Mouse (Mus musculus): ENCODE measurements around the gene Ttc21a.

DNA sequence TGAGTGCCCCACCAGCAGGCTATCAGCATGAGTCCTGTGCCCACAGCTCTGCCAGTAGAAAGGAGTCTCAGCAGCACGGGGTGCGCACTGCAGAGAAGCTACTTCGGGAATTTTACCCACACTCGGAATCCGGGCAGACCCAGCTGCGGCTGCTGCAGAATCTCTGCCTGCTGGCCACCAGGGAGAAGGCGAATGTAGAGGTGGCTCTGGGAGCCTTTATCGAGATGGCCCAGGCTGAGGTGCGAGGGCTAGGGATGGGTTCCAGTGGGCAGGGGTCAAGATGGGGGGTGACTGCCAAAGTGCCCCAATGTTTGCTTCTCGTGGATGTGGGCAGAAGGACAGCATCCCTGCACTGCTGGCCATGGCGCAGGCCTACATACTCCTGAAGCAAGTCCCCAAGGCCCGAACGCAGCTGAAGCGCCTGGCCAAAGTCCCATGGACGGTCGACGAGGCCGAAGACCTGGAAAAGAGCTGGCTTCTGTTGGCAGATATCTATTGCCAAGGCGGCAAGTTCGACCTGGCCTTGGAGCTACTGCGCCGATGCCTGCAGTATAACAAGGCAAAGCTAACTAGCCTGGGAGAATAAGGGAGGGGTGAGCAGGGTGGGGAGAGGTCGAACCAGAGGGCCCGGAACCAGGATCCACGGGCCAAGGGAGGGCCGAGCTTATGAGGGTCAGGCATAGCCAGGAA, 29.0 kb downstream of the Ttc21a start:
- no peak for TF ChIP-seq CTCF (IDR thresholded peaks at IDR 0.05; ENCODE audit: borderline replicate concordance, insufficient read depth, low read length)
- no peak for TF ChIP-seq POLR2A (IDR thresholded peaks at IDR 0.05; ENCODE audit: low read depth, low read length)

Data from embryonic fibroblast, embryonic 13.5 days (primary cell).